Mouse (Mus musculus) heart, embryonic 16.5 days (tissue): ENCODE results near the gene Nf1. TPM values are rescaled to one million over a fixed set of nuclear protein-coding genes. Genes with fewer than 3 reads are reported as not detected.

Source experiments
- ATAC-seq: fragments of 200-750 bp; cut with Nextera tagmentation; replicated peaks from 2 replicates; pipeline ENCODE4 v1.8.0; 2017; ENCODE audit warnings: moderate number of reproducible peaks; ENCODE audit not compliant: insufficient read depth, low FRiP score; ENCODE audit errors: extremely low read depth
- H3K27ac ChIP-seq: fragments of 300-500 bp; sonication (generic); 2 replicates; pipeline ENCODE4 v1.5.1; 2014; ENCODE audit warnings: mild to moderate bottlenecking, low read length, control low read depth, moderate library complexity
- H3K27me3 ChIP-seq: fragments of 300-500 bp; sonication (generic); 2 replicates; pipeline ENCODE4 v1.6.1; 2014; ENCODE audit warnings: low read length, mixed read lengths; ENCODE audit not compliant: control insufficient read depth, insufficient read depth
- H3K36me3 ChIP-seq: fragments of 300-500 bp; sonication (generic); 2 replicates; pipeline ENCODE4 v1.6.1; 2014; ENCODE audit not compliant: control insufficient read depth, insufficient read depth
- H3K4me1 ChIP-seq: fragments of 300-500 bp; sonication (generic); 2 replicates; pipeline ENCODE4 v1.6.1; 2014; ENCODE audit warnings: low read length, mixed read lengths; ENCODE audit not compliant: control insufficient read depth, insufficient read depth
- H3K4me2 ChIP-seq: fragments of 300-500 bp; sonication (generic); 2 replicates; pipeline ENCODE4 v1.6.1; 2014; ENCODE audit warnings: low read depth, mild to moderate bottlenecking, control low read depth, low read length
- H3K4me3 ChIP-seq: fragments of 300-500 bp; sonication (generic); 2 replicates; pipeline ENCODE4 v1.5.1; 2014; ENCODE audit warnings: mild to moderate bottlenecking, control low read depth, low read length
- H3K9ac ChIP-seq: fragments of 300-500 bp; sonication (generic); 2 replicates; pipeline ENCODE4 v1.6.1; 2014; ENCODE audit warnings: low read length, control low read depth
- H3K9me3 ChIP-seq: fragments of 300-500 bp; sonication (generic); replicated peaks from 2 replicates; pipeline ENCODE4 v1.6.1; 2016; ENCODE audit warnings: low read length; ENCODE audit not compliant: control insufficient read depth
- WGBS: fragments of 180-500 bp; shearing (Covaris S2); extraction: QIAGEN DNeasy Blood & Tissue Kit; methylation state at CpG from one replicate; pipeline ENCODE4 v1.1.7; 2014; 5-methylcytosine and 5-hydroxymethylcytosine counted together
- polyA plus RNA-seq: library from polyadenylated mRNA; unstranded; fragments of >200 nt; fragmentation: Nextera tagmentation; extraction: Ambion mirVana; gene quantifications from 2 replicates; pipeline ENCODE4 v1.2.1, GENCODE M21; 2015

Nf1 gene
- polyA plus RNA-seq, 1 experiment from 2014 or later, result 3.4 TPM

GRCm38 (mm10) chr11:79511970-79512369 is 172.5 kb downstream of the Nf1 start:
- Histone ChIP-seq H3K27me3 (no peaks in the 10 kb centered on the region), H3K4me1 (no peaks in the 10 kb centered on the region), H3K9me3 (no peaks in the 10 kb centered on the region), H3K36me3 (0 out of 2 replicates have a peak, but pooled peaks cover 2% of the 10 kb centered on the region), H3K4me3 (no peak overlapping the region), H3K27ac (no peak overlapping the region), H3K4me2 (no peak overlapping the region), H3K9ac (no peak overlapping the region)
- WGBS, result 88% methylated on average over 3 of the region's 3 CpGs
- no peak for ATAC-seq

DNA sequence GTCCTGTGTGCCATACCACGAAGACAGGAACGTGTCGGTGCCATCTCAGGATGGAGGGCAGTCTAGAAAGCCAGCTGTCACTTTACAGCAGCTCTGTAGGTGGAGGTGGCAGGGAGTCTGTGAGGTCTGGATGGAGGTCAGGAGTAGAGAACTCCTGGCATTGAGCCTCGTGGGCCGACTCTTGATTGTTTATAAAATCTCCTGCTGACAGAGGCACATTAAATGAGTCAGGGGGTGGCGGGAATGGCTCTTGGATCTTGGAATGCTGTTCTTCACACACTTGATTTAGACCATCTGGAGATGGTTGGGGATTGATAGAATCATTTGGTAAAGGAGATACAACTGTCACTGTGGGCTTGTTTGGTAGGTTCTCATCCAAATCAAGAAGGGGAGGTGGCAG is 175.8 kb downstream of the Nf1 start:
- H3K9me3 ChIP-seq, result no peaks in the 10 kb centered on the region
- no peak overlapping the region for H3K27ac ChIP-seq
- WGBS, result 69% methylated on average over 6 of the region's 6 CpGs
- H3K4me2 ChIP-seq, result no peak overlapping the region
- no peak overlapping the region for H3K9ac ChIP-seq
- no peak overlapping the region for H3K4me3 ChIP-seq
- H3K4me1 ChIP-seq, result no peaks in the 10 kb centered on the region
- no peak for ATAC-seq
- no peaks in the 10 kb centered on the region for H3K27me3 ChIP-seq
- H3K36me3 ChIP-seq, result 0 out of 2 replicates have a peak, but pooled peaks cover 2% of the 10 kb centered on the region

DNA sequence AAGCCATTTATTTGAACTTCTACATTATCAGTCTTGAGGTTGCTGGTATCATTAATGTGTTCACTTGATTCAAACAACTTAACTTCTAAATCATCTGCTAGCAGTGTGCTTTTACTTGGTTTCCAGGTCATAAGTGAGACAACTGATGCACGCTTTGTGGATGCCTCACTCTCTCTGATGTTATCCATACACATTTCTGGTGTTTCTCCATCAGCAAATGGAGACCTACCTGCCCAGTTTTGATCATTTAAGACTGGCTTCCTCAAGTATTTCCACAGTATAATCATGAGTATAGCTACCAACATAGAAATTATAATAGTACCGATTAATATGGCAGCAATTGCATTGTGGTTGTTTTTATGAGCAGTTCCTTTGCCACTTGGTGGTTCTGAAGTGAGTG is 176.3 kb downstream of the Nf1 start:
- Histone ChIP-seq H3K9me3 (no peaks in the 10 kb centered on the region), H3K27me3 (no peaks in the 10 kb centered on the region), H3K4me3 (no peak overlapping the region), H3K4me1 (no peaks in the 10 kb centered on the region), H3K4me2 (no peak overlapping the region), H3K9ac (no peak overlapping the region), H3K36me3 (0 out of 2 replicates have a peak, but pooled peaks cover 2% of the 10 kb centered on the region), H3K27ac (no peak overlapping the region)
- no peak for ATAC-seq
- 96% methylated on average over 2 of the region's 2 CpGs for WGBS

DNA sequence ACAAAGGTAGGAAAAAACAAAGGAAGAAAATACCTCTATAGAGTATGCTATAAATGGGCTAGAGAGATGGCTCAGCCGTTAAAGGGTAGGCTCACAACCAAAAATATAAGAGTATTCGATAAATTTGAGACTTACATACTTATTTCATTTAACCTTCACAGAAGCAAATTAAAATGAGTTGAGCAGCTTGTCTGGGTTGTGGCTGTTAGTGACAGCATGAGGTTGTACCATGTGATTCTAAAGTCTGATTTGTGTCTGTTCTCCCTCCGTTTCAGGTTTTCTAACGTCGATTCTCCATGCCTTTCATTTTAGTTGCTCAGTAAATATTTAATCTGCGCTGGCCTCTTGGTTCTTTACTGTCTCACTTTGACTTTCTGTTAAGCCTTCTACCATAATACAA is 179.8 kb downstream of the Nf1 start:
- H3K4me3 ChIP-seq, result no peak overlapping the region
- ATAC-seq, result no peak
- H3K9ac ChIP-seq, result no peak overlapping the region
- no peak overlapping the region for H3K27ac ChIP-seq
- H3K36me3 ChIP-seq, result 0 out of 2 replicates have a peak, but pooled peaks cover 2% of the 10 kb centered on the region
- no peaks in the 10 kb centered on the region for H3K27me3 ChIP-seq
- 84% methylated on average over 6 of the region's 6 CpGs for WGBS
- no peaks in the 10 kb centered on the region for H3K9me3 ChIP-seq
- H3K4me2 ChIP-seq, result no peak overlapping the region
- H3K4me1 ChIP-seq, result no peaks in the 10 kb centered on the region

GRCm38 (mm10) chr11:79519878-79520291 is 180.4 kb downstream of the Nf1 start:
- Histone ChIP-seq H3K36me3 (0 out of 2 replicates have a peak, but pooled peaks cover 2% of the 10 kb centered on the region), H3K4me3 (no peak overlapping the region), H3K27me3 (no peaks in the 10 kb centered on the region), H3K4me2 (no peak overlapping the region), H3K9ac (no peak overlapping the region), H3K4me1 (no peaks in the 10 kb centered on the region), H3K9me3 (no peaks in the 10 kb centered on the region), H3K27ac (no peak overlapping the region)
- WGBS, result 62% methylated on average over 1 of the region's 1 CpGs
- no peak for ATAC-seq

GRCm38 (mm10) chr11:79520772-79521171 is 181.3 kb downstream of the Nf1 start:
- no peak for ATAC-seq
- Histone ChIP-seq H3K9ac (no peak overlapping the region), H3K4me1 (no peaks in the 10 kb centered on the region), H3K27me3 (no peaks in the 10 kb centered on the region), H3K4me3 (no peak overlapping the region), H3K36me3 (no peaks in the 10 kb centered on the region), H3K9me3 (no peaks in the 10 kb centered on the region), H3K4me2 (no peak overlapping the region), H3K27ac (no peak overlapping the region)

DNA sequence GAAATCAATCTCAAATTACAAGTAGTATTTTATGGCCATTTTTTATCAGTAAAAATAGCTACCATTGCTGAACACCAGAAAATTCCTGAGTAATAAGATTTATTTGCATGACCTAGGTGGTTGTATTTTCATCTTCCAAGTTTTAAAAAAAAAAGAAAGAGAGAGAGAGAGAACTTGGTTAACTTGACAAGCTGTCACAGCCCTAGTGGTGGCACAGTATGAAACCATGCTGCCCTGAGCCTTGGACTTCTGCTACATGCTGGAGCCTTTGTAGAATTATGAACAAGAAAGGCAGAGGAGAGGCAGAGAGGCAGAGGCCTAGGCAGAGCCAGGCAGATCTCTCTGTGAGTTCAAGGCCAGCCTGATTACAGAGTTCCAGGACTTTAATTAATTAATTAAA is 182.4 kb downstream of the Nf1 start:
- Histone ChIP-seq H3K4me3 (no peak overlapping the region), H3K27ac (no peak overlapping the region), H3K36me3 (no peaks in the 10 kb centered on the region), H3K4me1 (peaks cover 5% of the 10 kb centered on the region), H3K4me2 (no peak overlapping the region), H3K27me3 (no peaks in the 10 kb centered on the region), H3K9me3 (no peaks in the 10 kb centered on the region), H3K9ac (no peak overlapping the region)
- no peak for ATAC-seq

- WGBS, result 75% methylated on average over 1 of the region's 1 CpGs
- Histone ChIP-seq H3K4me3 (0 out of 2 replicates have a peak overlapping the region, but pooled peaks have one; percentile 8), H3K9ac (no peak overlapping the region), H3K4me1 (peaks cover 10% of the 10 kb centered on the region), H3K4me2 (no peak overlapping the region), H3K27me3 (no peaks in the 10 kb centered on the region), H3K27ac (no peak overlapping the region), H3K9me3 (no peaks in the 10 kb centered on the region), H3K36me3 (no peaks in the 10 kb centered on the region; the same call in 1 of the 2 replicates)
- ATAC-seq, result no peak
These were observed 183.5 kb downstream of the Nf1 start for GRCm38 (mm10) chr11:79522944-79523343.

- no peak within 1 kb of the TSS for H3K9ac ChIP-seq
- WGBS, result 63% methylated on average over 10 of the region's 10 CpGs
- H3K36me3 ChIP-seq, result no peaks in the 10 kb centered on the region; the same call in 1 of the 2 replicates
- H3K27ac ChIP-seq, result peak within 1 kb of the TSS; percentile 5; the same call in 1 of the 2 replicates
- H3K4me2 ChIP-seq, result peak within 1 kb of the TSS; percentile 23; the same call in 1 of the 2 replicates
- H3K9me3 ChIP-seq, result no peaks in the 10 kb centered on the region
- H3K4me1 ChIP-seq, result peaks cover 10% of the 10 kb centered on the region
- ATAC-seq, result no peak
- peak within 1 kb of the TSS; percentile 27; the same call in 1 of the 2 replicates for H3K4me3 ChIP-seq
- no peaks in the 10 kb centered on the region for H3K27me3 ChIP-seq
These were observed 184.2 kb downstream of the Nf1 start, which contains the start of gene Evi2b for GRCm38 (mm10) chr11:79523560-79524309. Gene Evi2b (minus strand): TSS chr11:79523762.
